Mouse (Mus musculus) lung, embryonic 15.5 days (tissue): ENCODE results near the gene Atxn10. TPM values are rescaled to one million over a fixed set of nuclear protein-coding genes. Genes with fewer than 3 reads are reported as not detected.

Experiments
- ATAC-seq: fragments of 200-750 bp; cut with Nextera tagmentation; 2 replicates; pipeline ENCODE4 v1.8.0; 2017; ENCODE audit warnings: moderate number of reproducible peaks, borderline replicate concordance; ENCODE audit not compliant: low FRiP score, low TSS enrichment; ENCODE audit errors: extremely low read depth
- H3K27ac ChIP-seq: fragments of 300-500 bp; sonication (generic); 2 replicates; pipeline ENCODE4 v1.5.1; 2015; ENCODE audit warnings: moderate library complexity, mild to moderate bottlenecking, inconsistent platforms
- H3K27me3 ChIP-seq: fragments of 300-500 bp; sonication (generic); 2 replicates; pipeline ENCODE4 v1.6.1; 2015; ENCODE audit warnings: inconsistent platforms
- H3K36me3 ChIP-seq: fragments of 300-500 bp; sonication (generic); 2 replicates; pipeline ENCODE4 v1.6.1; 2015; ENCODE audit warnings: inconsistent platforms
- H3K4me1 ChIP-seq: fragments of 300-500 bp; sonication (generic); 2 replicates; pipeline ENCODE4 v1.6.1; 2015; ENCODE audit warnings: inconsistent platforms
- H3K4me2 ChIP-seq: fragments of 300-500 bp; sonication (generic); 2 replicates; pipeline ENCODE4 v1.6.1; 2015; ENCODE audit warnings: inconsistent platforms, mild to moderate bottlenecking, moderate library complexity
- H3K4me3 ChIP-seq: fragments of 300-500 bp; sonication (generic); 2 replicates; pipeline ENCODE4 v1.5.1; 2015; ENCODE audit warnings: mild to moderate bottlenecking, inconsistent platforms
- H3K9ac ChIP-seq: fragments of 300-500 bp; sonication (generic); 2 replicates; pipeline ENCODE4 v1.6.1; 2015; ENCODE audit warnings: inconsistent platforms
- H3K9me3 ChIP-seq: fragments of 300-500 bp; sonication (generic); 2 replicates; pipeline ENCODE4 v1.6.1; 2016; ENCODE audit warnings: inconsistent platforms
- WGBS: fragments of 180-500 bp; shearing (Covaris S2); methylation state at CpG from one replicate; pipeline ENCODE4 v1.1.7; 2015; 5-methylcytosine and 5-hydroxymethylcytosine counted together
- polyA plus RNA-seq: library from polyadenylated mRNA; unstranded; fragments of >200 nt; fragmentation: Nextera tagmentation; extraction: Ambion mirVana; gene quantifications from 2 replicates; pipeline ENCODE4 v1.2.1, GENCODE M21; 2015

Gene Atxn10
- polyA plus RNA-seq, 1 experiment from 2014 or later: 350 TPM

GRCm38 (mm10) chr15:85336301-85336991 is 401 bp downstream of the Atxn10 start:
- Histone ChIP-seq H3K9ac (peak overlapping the region; percentile 93), H3K4me3 (peak overlapping the region; percentile 100), H3K27ac (peak overlapping the region; percentile 99), H3K36me3 (no peaks in the 10 kb centered on the region), H3K27me3 (no peaks in the 10 kb centered on the region), H3K9me3 (no peaks in the 10 kb centered on the region), H3K4me2 (peak overlapping the region; percentile 76), H3K4me1 (peaks cover 18% of the 10 kb centered on the region)
- peak; percentile 95 for ATAC-seq
- under 1% methylated on average over 54 of the region's 54 CpGs for WGBS

GRCm38 (mm10) chr15:85337219-85337618 is 1.2 kb downstream of the Atxn10 start:
- Histone ChIP-seq H3K4me1 (peaks cover 18% of the 10 kb centered on the region), H3K27me3 (no peaks in the 10 kb centered on the region), H3K4me3 (peak overlapping the region; percentile 100), H3K9ac (peak overlapping the region; percentile 93), H3K4me2 (peak overlapping the region; percentile 76), H3K9me3 (no peaks in the 10 kb centered on the region), H3K36me3 (no peaks in the 10 kb centered on the region), H3K27ac (peak overlapping the region; percentile 99)
- ATAC-seq: no peak
- WGBS: 30% methylated on average over 9 of the region's 9 CpGs

- no peak overlapping the region for H3K4me3 ChIP-seq
- no peaks in the 10 kb centered on the region for H3K36me3 ChIP-seq
- H3K9ac ChIP-seq: no peak overlapping the region
- no peaks in the 10 kb centered on the region for H3K27me3 ChIP-seq
- no peak for ATAC-seq
- WGBS: 85% methylated on average over 5 of the region's 5 CpGs
- H3K27ac ChIP-seq: no peak overlapping the region
- H3K9me3 ChIP-seq: no peaks in the 10 kb centered on the region
- peaks cover 18% of the 10 kb centered on the region for H3K4me1 ChIP-seq
- H3K4me2 ChIP-seq: peak overlapping the region; percentile 76; the same call in 1 of the 2 replicates
Measured at GRCm38 (mm10) chr15:85337979-85338378, 1.9 kb downstream of the Atxn10 start.

- no peak overlapping the region for H3K9ac ChIP-seq
- ATAC-seq: no peak
- 89% methylated on average over 2 of the region's 2 CpGs for WGBS
Measured at GRCm38 (mm10) chr15:85342246-85342645, 6.2 kb downstream of the Atxn10 start.

GRCm38 (mm10) chr15:85344673-85345072 is 8.6 kb downstream of the Atxn10 start:
- 65% methylated on average over 2 of the region's 2 CpGs for WGBS
- peaks cover 10% of the 10 kb centered on the region for H3K4me1 ChIP-seq
- no peak for ATAC-seq

More at GRCm38 (mm10) chr15:85342246-85342645, 6.2 kb downstream of the Atxn10 start:
- H3K4me1 ChIP-seq: peaks cover 18% of the 10 kb centered on the region
- H3K27ac ChIP-seq: no peak overlapping the region
- no peaks in the 10 kb centered on the region for H3K9me3 ChIP-seq
- H3K4me2 ChIP-seq: no peak overlapping the region
- no peaks in the 10 kb centered on the region for H3K27me3 ChIP-seq
- no peaks in the 10 kb centered on the region for H3K36me3 ChIP-seq
- H3K4me3 ChIP-seq: no peak overlapping the region

GRCm38 (mm10) chr15:85347058-85347700 is 11.1 kb downstream of the Atxn10 start:
- peak overlapping the region; percentile 44 for H3K27ac ChIP-seq
- no peak overlapping the region for H3K4me3 ChIP-seq
- H3K4me1 ChIP-seq: peaks cover 14% of the 10 kb centered on the region
- H3K27me3 ChIP-seq: no peaks in the 10 kb centered on the region
- H3K36me3 ChIP-seq: no peaks in the 10 kb centered on the region
- 62% methylated on average over 6 of the region's 6 CpGs for WGBS
- ATAC-seq: peak; percentile 49; the same call in 1 of the 2 replicates
- no peaks in the 10 kb centered on the region for H3K9me3 ChIP-seq
- peak overlapping the region; percentile 30; the same call in 1 of the 2 replicates for H3K4me2 ChIP-seq
- no peak overlapping the region for H3K9ac ChIP-seq

More at GRCm38 (mm10) chr15:85344673-85345072, 8.6 kb downstream of the Atxn10 start:
- H3K9ac ChIP-seq: no peak overlapping the region
- H3K9me3 ChIP-seq: no peaks in the 10 kb centered on the region
- no peak overlapping the region for H3K27ac ChIP-seq
- H3K36me3 ChIP-seq: no peaks in the 10 kb centered on the region
- H3K4me3 ChIP-seq: no peak overlapping the region
- H3K4me2 ChIP-seq: no peak overlapping the region
- H3K27me3 ChIP-seq: no peaks in the 10 kb centered on the region

- H3K27me3 ChIP-seq: no peaks in the 10 kb centered on the region
- H3K4me1 ChIP-seq: peaks cover 14% of the 10 kb centered on the region; the same call in 1 of the 2 replicates
- WGBS: 63% methylated on average over 2 of the region's 2 CpGs
- H3K9me3 ChIP-seq: no peaks in the 10 kb centered on the region
- no peak overlapping the region for H3K9ac ChIP-seq
- no peak overlapping the region for H3K4me3 ChIP-seq
- no peak overlapping the region for H3K4me2 ChIP-seq
- ATAC-seq: no peak
- H3K36me3 ChIP-seq: no peaks in the 10 kb centered on the region
- H3K27ac ChIP-seq: no peak overlapping the region
Measured at GRCm38 (mm10) chr15:85350144-85350543, 14.1 kb downstream of the Atxn10 start.

- Histone ChIP-seq H3K9me3 (no peaks in the 10 kb centered on the region), H3K27ac (no peak overlapping the region), H3K4me3 (no peak overlapping the region), H3K4me1 (peaks cover 22% of the 10 kb centered on the region; the same call in 1 of the 2 replicates), H3K4me2 (no peak overlapping the region), H3K9ac (no peak overlapping the region), H3K36me3 (no peaks in the 10 kb centered on the region), H3K27me3 (no peaks in the 10 kb centered on the region)
- 81% methylated on average over 9 of the region's 9 CpGs for WGBS
- no peak for ATAC-seq
Measured at GRCm38 (mm10) chr15:85354060-85354459, 18.0 kb downstream of the Atxn10 start.

GRCm38 (mm10) chr15:85356112-85356511 is 20.1 kb downstream of the Atxn10 start:
- ATAC-seq: no peak
- WGBS: 63% methylated on average over 6 of the region's 6 CpGs
- no peak overlapping the region for H3K9ac ChIP-seq
- H3K4me1 ChIP-seq: peaks cover 19% of the 10 kb centered on the region; the same call in 1 of the 2 replicates
- H3K36me3 ChIP-seq: peaks cover 5% of the 10 kb centered on the region
- H3K4me2 ChIP-seq: no peak overlapping the region
- H3K9me3 ChIP-seq: no peaks in the 10 kb centered on the region
- 0 out of 2 replicates have a peak overlapping the region, but pooled peaks have one; percentile 20 for H3K27ac ChIP-seq
- no peak overlapping the region for H3K4me3 ChIP-seq
- H3K27me3 ChIP-seq: no peaks in the 10 kb centered on the region

- H3K4me3 ChIP-seq: no peak overlapping the region
- 94% methylated on average over 4 of the region's 4 CpGs for WGBS
- H3K9ac ChIP-seq: no peak overlapping the region
- no peak overlapping the region for H3K4me2 ChIP-seq
- peaks cover 19% of the 10 kb centered on the region; the same call in 1 of the 2 replicates for H3K4me1 ChIP-seq
- no peaks in the 10 kb centered on the region for H3K9me3 ChIP-seq
- H3K36me3 ChIP-seq: peaks cover 18% of the 10 kb centered on the region
- H3K27ac ChIP-seq: no peak overlapping the region
- ATAC-seq: no peak
- H3K27me3 ChIP-seq: no peaks in the 10 kb centered on the region
Measured at GRCm38 (mm10) chr15:85357465-85358225, 21.6 kb downstream of the Atxn10 start.

GRCm38 (mm10) chr15:85359483-85359882 is 23.4 kb downstream of the Atxn10 start:
- Histone ChIP-seq H3K4me3 (no peak overlapping the region), H3K9ac (no peak overlapping the region), H3K9me3 (no peaks in the 10 kb centered on the region), H3K36me3 (peaks cover 22% of the 10 kb centered on the region), H3K4me1 (peaks cover 19% of the 10 kb centered on the region; the same call in 1 of the 2 replicates), H3K27ac (peak overlapping the region; percentile 33; the same call in 1 of the 2 replicates), H3K4me2 (no peak overlapping the region), H3K27me3 (no peaks in the 10 kb centered on the region)
- ATAC-seq: no peak
- WGBS: 55% methylated on average over 2 of the region's 2 CpGs
